Mouse (Mus musculus) MN1 (cell line): Measurements from ENCODE around the gene Eif5a.

Source experiments
- DNase-seq: peaks from one replicate; pipeline ENCODE4 v3.0.0-alpha.2; 2016; ENCODE audit warnings: low spot score

Eif5a gene

GRCm38 (mm10) chr11:69876186-69876585 is 45.6 kb downstream of the Eif5a start:
- peak; percentile 41 for DNase-seq

DNA sequence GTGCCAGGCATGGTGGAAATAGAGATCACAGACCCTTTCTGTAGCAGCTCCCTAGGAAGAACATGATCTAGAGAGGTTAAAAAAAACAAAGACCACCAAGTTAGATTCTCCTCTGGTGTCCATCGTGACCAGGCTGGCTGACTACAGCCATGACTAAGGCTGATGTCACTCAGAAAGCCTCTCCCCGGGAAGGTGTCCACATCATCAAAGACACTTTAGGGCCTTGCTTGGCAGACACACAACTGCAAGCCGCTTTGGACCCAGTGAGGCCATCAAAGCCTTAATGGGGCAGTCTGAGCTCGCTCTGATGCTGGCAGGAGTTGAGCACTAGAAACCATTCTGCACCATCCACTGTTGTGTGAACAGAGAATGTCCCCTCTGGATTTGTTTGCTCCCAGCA is 49.3 kb downstream of the Eif5a start:
- DNase-seq, result no peak

GRCm38 (mm10) chr11:69871822-69872221 is 49.9 kb downstream of the Eif5a start:
- no peak for DNase-seq

DNA sequence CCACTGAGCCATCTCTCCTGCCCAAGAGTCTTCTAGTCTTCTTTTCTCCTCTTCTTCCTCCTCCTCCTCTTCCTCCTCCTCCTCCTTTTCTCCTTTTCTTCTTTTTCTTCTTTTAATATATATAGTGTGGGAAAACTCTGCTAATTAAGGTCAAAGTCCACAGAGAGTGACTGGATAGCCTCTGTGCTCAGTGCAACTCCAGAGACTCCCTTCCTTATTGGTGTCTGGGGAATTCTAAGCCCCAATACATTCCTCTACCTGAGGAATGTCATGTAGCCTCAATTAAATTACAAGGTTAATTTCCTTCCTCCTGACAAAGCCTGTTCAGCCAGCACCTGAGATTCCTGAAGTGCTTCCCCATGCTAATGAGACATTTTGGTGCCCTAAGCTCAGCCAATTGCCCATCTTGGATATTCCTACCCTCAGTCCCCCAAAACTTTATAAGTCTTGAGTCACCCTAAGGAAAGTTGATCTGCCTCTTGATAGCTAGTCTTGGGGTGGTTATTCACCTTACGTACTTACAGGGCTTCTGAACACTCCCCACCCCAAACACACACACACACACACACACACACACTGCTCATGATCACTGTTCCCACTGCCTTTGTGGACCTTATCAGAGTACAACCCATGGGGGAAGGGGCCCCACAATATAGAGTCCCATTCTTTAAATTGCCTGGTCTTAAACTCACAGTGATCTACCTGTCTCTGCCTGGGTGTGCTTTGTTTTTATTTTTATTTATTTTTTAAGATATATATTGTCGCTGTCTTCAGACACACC is 51.3 kb downstream of the Eif5a start:
- no peak for DNase-seq

DNA sequence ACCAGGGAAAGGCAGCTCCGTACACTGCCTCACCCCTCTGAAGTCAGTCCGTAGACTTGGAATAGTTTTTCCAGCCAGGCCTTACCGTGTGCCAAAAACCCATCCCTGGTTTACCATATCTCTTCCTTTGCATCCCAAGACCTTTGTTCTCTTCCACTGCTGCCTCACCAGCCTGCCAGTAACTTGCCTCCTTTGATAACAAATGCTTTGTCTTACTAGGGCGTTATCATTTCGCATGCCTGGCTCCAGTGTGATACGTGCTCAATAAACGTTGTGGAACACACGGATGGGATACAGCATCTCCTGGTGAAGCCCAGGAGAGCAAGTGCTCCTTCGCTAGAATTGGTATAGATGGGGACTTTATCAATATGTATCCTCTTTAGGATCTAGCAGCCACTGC is 54.4 kb downstream of the Eif5a start:
- DNase-seq, result no peak
